Mouse (Mus musculus) neural tube, embryonic 15.5 days (tissue): ENCODE data around the gene Tmem168. TPM values are rescaled to one million over a fixed set of nuclear protein-coding genes. Genes with fewer than 3 reads are reported as not detected.

ENCODE experiments used
- ATAC-seq: fragments of 200-750 bp; cut with Nextera tagmentation; 2 replicates; pipeline ENCODE4 v1.8.0; 2017; ENCODE audit warnings: mild to moderate bottlenecking, moderate TSS enrichment, moderate library complexity; ENCODE audit not compliant: low FRiP score
- H3K27ac ChIP-seq: fragments of 300-500 bp; sonication (generic); replicated peaks from 2 replicates; pipeline ENCODE4 v1.5.1; 2015; ENCODE audit warnings: mild to moderate bottlenecking, inconsistent platforms
- H3K27me3 ChIP-seq: fragments of 300-500 bp; sonication (generic); replicated peaks from 2 replicates; pipeline ENCODE4 v1.6.1; 2015; ENCODE audit warnings: inconsistent platforms
- H3K36me3 ChIP-seq: fragments of 300-500 bp; sonication (generic); 2 replicates; pipeline ENCODE4 v1.6.1; 2015; ENCODE audit warnings: inconsistent platforms
- H3K4me1 ChIP-seq: fragments of 300-500 bp; sonication (generic); 2 replicates; pipeline ENCODE4 v1.6.1; 2015; ENCODE audit warnings: inconsistent platforms
- H3K4me2 ChIP-seq: fragments of 300-500 bp; sonication (generic); 2 replicates; pipeline ENCODE4 v1.6.1; 2015; ENCODE audit warnings: inconsistent platforms, mild to moderate bottlenecking, moderate library complexity
- H3K4me3 ChIP-seq: fragments of 300-500 bp; sonication (generic); replicated peaks from 2 replicates; pipeline ENCODE4 v1.5.1; 2015; ENCODE audit warnings: mild to moderate bottlenecking, inconsistent platforms
- H3K9ac ChIP-seq: fragments of 300-500 bp; sonication (generic); replicated peaks from 2 replicates; pipeline ENCODE4 v1.6.1; 2015; ENCODE audit warnings: mild to moderate bottlenecking, inconsistent platforms
- H3K9me3 ChIP-seq: fragments of 300-500 bp; sonication (generic); replicated peaks from 2 replicates; pipeline ENCODE4 v1.6.1; 2016; ENCODE audit warnings: inconsistent platforms
- WGBS: fragments of 180-500 bp; shearing (Covaris S2); methylation state at CpG from one replicate; pipeline ENCODE4 v1.1.7; 2015; ENCODE audit warnings: mixed read lengths; 5-methylcytosine and 5-hydroxymethylcytosine counted together
- polyA plus RNA-seq: library from polyadenylated mRNA; unstranded; fragments of >200 nt; fragmentation: Nextera tagmentation; extraction: Ambion mirVana; gene quantifications from 2 replicates; pipeline ENCODE4 v1.2.1, GENCODE M21; 2015

Tmem168 gene
- 21.0 and 24.4 TPM in 2 replicates for polyA plus RNA-seq

GRCm38 (mm10) chr6:13607621-13608493, at the start of gene Tmem168:
Tmem168 (minus strand) TSS chr6:13608100.
- no peaks in the 10 kb centered on the region for H3K9me3 ChIP-seq
- peak within 1 kb of the TSS; percentile 94 for H3K4me3 ChIP-seq
- no peaks in the 10 kb centered on the region for H3K36me3 ChIP-seq
- ATAC-seq, result peak; percentile 95
- H3K27me3 ChIP-seq, result no peaks in the 10 kb centered on the region
- H3K4me1 ChIP-seq, result peaks cover 29% of the 10 kb centered on the region
- peak within 1 kb of the TSS; percentile 69 for H3K4me2 ChIP-seq
- 1% methylated on average over 71 of the region's 71 CpGs for WGBS
- peak within 1 kb of the TSS; percentile 88 for H3K9ac ChIP-seq
- peak within 1 kb of the TSS; percentile 96 for H3K27ac ChIP-seq

- Histone ChIP-seq H3K9me3 (no peaks in the 10 kb centered on the region), H3K9ac (no peak overlapping the region), H3K27ac (no peak overlapping the region), H3K4me2 (no peak overlapping the region), H3K27me3 (no peaks in the 10 kb centered on the region), H3K36me3 (peaks cover 11% of the 10 kb centered on the region), H3K4me1 (no peaks in the 10 kb centered on the region), H3K4me3 (no peak overlapping the region)
- ATAC-seq, result no peak
These were observed 46.2 kb upstream of the Tmem168 start for GRCm38 (mm10) chr6:13654081-13654480.

- H3K4me3 ChIP-seq, result no peak overlapping the region
- H3K9me3 ChIP-seq, result 0 out of 2 replicates have a peak, but pooled peaks cover 4% of the 10 kb centered on the region
- H3K27ac ChIP-seq, result no peak overlapping the region
- ATAC-seq, result no peak
- H3K4me2 ChIP-seq, result no peak overlapping the region
- no peaks in the 10 kb centered on the region for H3K27me3 ChIP-seq
- 98% methylated on average over 3 of the region's 3 CpGs for WGBS
- no peaks in the 10 kb centered on the region for H3K4me1 ChIP-seq
- H3K36me3 ChIP-seq, result peaks cover 20% of the 10 kb centered on the region
- no peak overlapping the region for H3K9ac ChIP-seq
These were observed 44.4 kb upstream of the Tmem168 start for GRCm38 (mm10) chr6:13652284-13652683.

GRCm38 (mm10) chr6:13650854-13651253, 43.0 kb upstream of the Tmem168 start:
- no peak overlapping the region for H3K9ac ChIP-seq
- no peak for ATAC-seq
- no peak overlapping the region for H3K27ac ChIP-seq
- H3K36me3 ChIP-seq, result peaks cover 20% of the 10 kb centered on the region
- H3K27me3 ChIP-seq, result no peaks in the 10 kb centered on the region
- 0 out of 2 replicates have a peak, but pooled peaks cover 4% of the 10 kb centered on the region for H3K9me3 ChIP-seq
- H3K4me3 ChIP-seq, result no peak overlapping the region
- no peak overlapping the region for H3K4me2 ChIP-seq
- WGBS, result 98% methylated on average over 3 of the region's 3 CpGs
- no peaks in the 10 kb centered on the region for H3K4me1 ChIP-seq

- Histone ChIP-seq H3K27ac (no peak overlapping the region), H3K9me3 (0 out of 2 replicates have a peak, but pooled peaks cover 4% of the 10 kb centered on the region), H3K36me3 (peaks cover 20% of the 10 kb centered on the region), H3K9ac (no peak overlapping the region), H3K27me3 (no peaks in the 10 kb centered on the region), H3K4me3 (no peak overlapping the region), H3K4me2 (no peak overlapping the region), H3K4me1 (no peaks in the 10 kb centered on the region)
- ATAC-seq, result no peak
These were observed 40.4 kb upstream of the Tmem168 start for GRCm38 (mm10) chr6:13648305-13648704.

GRCm38 (mm10) chr6:13636582-13636989, 28.7 kb upstream of the Tmem168 start:
- H3K9ac ChIP-seq, result no peak overlapping the region
- H3K27ac ChIP-seq, result no peak overlapping the region
- no peaks in the 10 kb centered on the region for H3K27me3 ChIP-seq
- H3K4me1 ChIP-seq, result no peaks in the 10 kb centered on the region
- WGBS, result 88% methylated on average over 3 of the region's 3 CpGs
- H3K9me3 ChIP-seq, result no peaks in the 10 kb centered on the region
- no peak for ATAC-seq
- peaks cover 8% of the 10 kb centered on the region; the same call in 1 of the 2 replicates for H3K36me3 ChIP-seq
- H3K4me3 ChIP-seq, result no peak overlapping the region
- H3K4me2 ChIP-seq, result no peak overlapping the region

- no peak for ATAC-seq
- no peaks in the 10 kb centered on the region for H3K27me3 ChIP-seq
- no peak overlapping the region for H3K27ac ChIP-seq
- no peaks in the 10 kb centered on the region for H3K9me3 ChIP-seq
- no peaks in the 10 kb centered on the region for H3K4me1 ChIP-seq
- H3K4me3 ChIP-seq, result no peak overlapping the region
- WGBS, result 93% methylated on average over 1 of the region's 1 CpGs
- H3K36me3 ChIP-seq, result peaks cover 8% of the 10 kb centered on the region
- H3K4me2 ChIP-seq, result no peak overlapping the region
- H3K9ac ChIP-seq, result no peak overlapping the region
These were observed 24.7 kb upstream of the Tmem168 start for GRCm38 (mm10) chr6:13632571-13632970.

GRCm38 (mm10) chr6:13630607-13631006, 22.7 kb upstream of the Tmem168 start:
- 76% methylated on average over 2 of the region's 2 CpGs for WGBS
- no peak for ATAC-seq
- Histone ChIP-seq H3K27me3 (no peaks in the 10 kb centered on the region), H3K9me3 (no peaks in the 10 kb centered on the region), H3K4me3 (no peak overlapping the region), H3K36me3 (peaks cover 8% of the 10 kb centered on the region), H3K4me1 (no peaks in the 10 kb centered on the region), H3K9ac (no peak overlapping the region), H3K27ac (no peak overlapping the region), H3K4me2 (no peak overlapping the region)

- H3K27me3 ChIP-seq, result no peaks in the 10 kb centered on the region
- no peak overlapping the region for H3K4me2 ChIP-seq
- H3K27ac ChIP-seq, result no peak overlapping the region
- H3K9me3 ChIP-seq, result no peaks in the 10 kb centered on the region
- no peaks in the 10 kb centered on the region for H3K4me1 ChIP-seq
- no peak overlapping the region for H3K9ac ChIP-seq
- H3K36me3 ChIP-seq, result 0 out of 2 replicates have a peak, but pooled peaks cover 2% of the 10 kb centered on the region
- no peak for ATAC-seq
- WGBS, result 88% methylated on average over 2 of the region's 2 CpGs
- no peak overlapping the region for H3K4me3 ChIP-seq
These were observed 11.7 kb upstream of the Tmem168 start for GRCm38 (mm10) chr6:13619618-13620017.

- 94% methylated on average over 3 of the region's 3 CpGs for WGBS
- ATAC-seq, result no peak
- Histone ChIP-seq H3K36me3 (0 out of 2 replicates have a peak, but pooled peaks cover 2% of the 10 kb centered on the region), H3K4me2 (no peak overlapping the region), H3K27me3 (no peaks in the 10 kb centered on the region), H3K4me1 (no peaks in the 10 kb centered on the region), H3K4me3 (no peak overlapping the region), H3K9ac (no peak overlapping the region), H3K9me3 (no peaks in the 10 kb centered on the region), H3K27ac (no peak overlapping the region)
These were observed 9.2 kb upstream of the Tmem168 start for GRCm38 (mm10) chr6:13617110-13617509.

- Histone ChIP-seq H3K27me3 (no peaks in the 10 kb centered on the region), H3K27ac (no peak overlapping the region), H3K4me1 (no peaks in the 10 kb centered on the region), H3K36me3 (no peaks in the 10 kb centered on the region), H3K9me3 (no peaks in the 10 kb centered on the region), H3K9ac (no peak overlapping the region), H3K4me2 (no peak overlapping the region), H3K4me3 (no peak overlapping the region)
- no peak for ATAC-seq
- WGBS, result 90% methylated on average over 3 of the region's 3 CpGs
These were observed 6.7 kb upstream of the Tmem168 start for GRCm38 (mm10) chr6:13614568-13614967.

- H3K27me3 ChIP-seq, result no peaks in the 10 kb centered on the region
These were observed 5.8 kb upstream of the Tmem168 start for GRCm38 (mm10) chr6:13613671-13614070.

More at GRCm38 (mm10) chr6:13613671-13614070, 5.8 kb upstream of the Tmem168 start:
- Histone ChIP-seq H3K9ac (no peak overlapping the region), H3K4me1 (peaks cover 4% of the 10 kb centered on the region), H3K4me3 (no peak overlapping the region), H3K9me3 (no peaks in the 10 kb centered on the region), H3K27ac (no peak overlapping the region), H3K36me3 (no peaks in the 10 kb centered on the region), H3K4me2 (no peak overlapping the region)
- WGBS, result 80% methylated on average over 3 of the region's 3 CpGs
- ATAC-seq, result no peak
